Mouse (Mus musculus): ENCODE data around the gene Krt88. TPM values are rescaled to one million over a fixed set of nuclear protein-coding genes. Genes with fewer than 3 reads are reported as not detected.

Krt88 gene
- not detected in 2 replicates for polyA plus RNA-seq (2012; rRNA removed)

- TF ChIP-seq CTCF (IDR thresholded peaks at IDR 0.05; ENCODE audit: extremely low read depth, insufficient read depth, insufficient read length, insufficient replicate concordance) (no peak), POLR2A (IDR thresholded peaks at IDR 0.05; ENCODE audit: low read depth, low read length) (no peak)
- DNase-seq (ENCODE audit: low read depth in 1 of 2, low spot score in 2 of 2), result no peak
- Histone ChIP-seq H3K27ac (ENCODE audit: insufficient read depth, low read length) (no peak within 1 kb of the TSS), H3K36me3 (ENCODE audit: control insufficient read depth, insufficient read depth, low read length) (no peaks in the 10 kb centered on the region), H3K4me1 (ENCODE audit: control insufficient read depth, insufficient read depth, insufficient read length) (no peaks in the 10 kb centered on the region), H3K27me3 (ENCODE audit: control insufficient read depth, insufficient read depth, low read length) (no peaks in the 10 kb centered on the region), H3K4me3 (ENCODE audit: extremely low read depth, insufficient read depth, insufficient read length) (no peak within 1 kb of the TSS)
- WGBS, result 67% methylated on average over 2 of the region's 2 CpGs
Measured at GRCm38 (mm10) chr15:101447444-101447843, at the start of gene Krt88. Gene Krt88, plus strand, starts transcription at chr15:101447744.

- Histone ChIP-seq H3K4me1 (ENCODE audit: control insufficient read depth, insufficient read depth, insufficient read length) (no peaks in the 10 kb centered on the region), H3K27ac (ENCODE audit: insufficient read depth, low read length) (no peak overlapping the region), H3K4me3 (ENCODE audit: extremely low read depth, insufficient read depth, insufficient read length) (no peak overlapping the region), H3K27me3 (ENCODE audit: control insufficient read depth, insufficient read depth, low read length) (no peaks in the 10 kb centered on the region), H3K36me3 (ENCODE audit: control insufficient read depth, insufficient read depth, low read length) (no peaks in the 10 kb centered on the region)
- no peak for TF ChIP-seq POLR2A (IDR thresholded peaks at IDR 0.05; ENCODE audit: low read depth, low read length)
- TF ChIP-seq CTCF (IDR thresholded peaks at IDR 0.05; ENCODE audit: extremely low read depth, insufficient read depth, insufficient read length, insufficient replicate concordance), result no peak
- 77% methylated on average over 8 of the region's 8 CpGs for WGBS
- DNase-seq (ENCODE audit: low read depth in 1 of 2, low spot score in 2 of 2), result no peak
Measured at GRCm38 (mm10) chr15:101398269-101398668, 49.3 kb upstream of the Krt88 start.

GRCm38 (mm10) chr15:101410775-101411174, 36.8 kb upstream of the Krt88 start, which contains the start of gene Krt7:
Gene Krt7, plus strand, starts transcription at chr15:101411043.
- Histone ChIP-seq H3K27me3 (ENCODE audit: control insufficient read depth, insufficient read depth, low read length) (no peaks in the 10 kb centered on the region), H3K36me3 (ENCODE audit: control insufficient read depth, insufficient read depth, low read length) (no peaks in the 10 kb centered on the region), H3K4me1 (ENCODE audit: control insufficient read depth, insufficient read depth, insufficient read length) (no peaks in the 10 kb centered on the region), H3K27ac (ENCODE audit: insufficient read depth, low read length) (no peak within 1 kb of the TSS), H3K4me3 (ENCODE audit: extremely low read depth, insufficient read depth, insufficient read length) (no peak within 1 kb of the TSS)
- TF ChIP-seq POLR2A (IDR thresholded peaks at IDR 0.05; ENCODE audit: low read depth, low read length), result no peak
- no peak for TF ChIP-seq CTCF (IDR thresholded peaks at IDR 0.05; ENCODE audit: extremely low read depth, insufficient read depth, insufficient read length, insufficient replicate concordance)
- DNase-seq (ENCODE audit: low read depth in 1 of 2, low spot score in 2 of 2), result no peak
- 12% methylated on average over 2 of the region's 2 CpGs for WGBS

DNA sequence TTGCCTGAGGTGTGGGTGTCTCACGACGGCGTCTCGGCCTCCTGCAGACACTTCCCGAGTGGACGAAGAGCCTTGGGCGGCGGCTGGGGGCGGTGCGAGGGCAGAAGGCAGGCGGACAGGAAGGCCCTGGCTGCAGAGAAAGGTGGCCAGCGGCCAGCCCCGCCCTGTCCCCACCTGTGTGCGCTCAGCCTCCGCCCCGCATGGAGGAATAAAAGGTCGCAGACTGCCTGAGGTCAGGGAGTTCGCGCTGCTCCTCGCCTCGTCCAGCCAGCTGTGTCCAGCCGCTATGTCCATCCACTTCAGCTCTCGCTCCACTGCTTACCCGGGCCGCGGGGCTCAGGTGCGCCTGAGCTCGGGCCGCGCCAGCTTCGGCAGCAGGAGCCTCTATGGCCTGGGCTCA, 35.4 kb upstream of the Krt88 start:
- Histone ChIP-seq H3K27ac (ENCODE audit: insufficient read depth, low read length) (no peak overlapping the region), H3K27me3 (ENCODE audit: control insufficient read depth, insufficient read depth, low read length) (no peaks in the 10 kb centered on the region), H3K4me3 (ENCODE audit: extremely low read depth, insufficient read depth, insufficient read length) (no peak overlapping the region), H3K4me1 (ENCODE audit: control insufficient read depth, insufficient read depth, insufficient read length) (no peaks in the 10 kb centered on the region), H3K36me3 (ENCODE audit: control insufficient read depth, insufficient read depth, low read length) (no peaks in the 10 kb centered on the region)
- no peak for TF ChIP-seq CTCF (IDR thresholded peaks at IDR 0.05; ENCODE audit: extremely low read depth, insufficient read depth, insufficient read length, insufficient replicate concordance)
- TF ChIP-seq POLR2A (IDR thresholded peaks at IDR 0.05; ENCODE audit: low read depth, low read length), result no peak
- DNase-seq (ENCODE audit: low read depth in 1 of 2, low spot score in 2 of 2), result no peak
- WGBS, result 88% methylated on average over 31 of the region's 31 CpGs

- WGBS, result 45% methylated on average over 7 of the region's 7 CpGs
- Histone ChIP-seq H3K4me1 (ENCODE audit: control insufficient read depth, insufficient read depth, insufficient read length) (no peaks in the 10 kb centered on the region), H3K27ac (ENCODE audit: insufficient read depth, low read length) (no peak overlapping the region), H3K4me3 (ENCODE audit: extremely low read depth, insufficient read depth, insufficient read length) (no peak overlapping the region), H3K36me3 (ENCODE audit: control insufficient read depth, insufficient read depth, low read length) (no peaks in the 10 kb centered on the region), H3K27me3 (ENCODE audit: control insufficient read depth, insufficient read depth, low read length) (no peaks in the 10 kb centered on the region)
- no peak for DNase-seq (ENCODE audit: low read depth in 1 of 2, low spot score in 2 of 2)
- TF ChIP-seq POLR2A (IDR thresholded peaks at IDR 0.05; ENCODE audit: low read depth, low read length) (no peak), CTCF (IDR thresholded peaks at IDR 0.05; ENCODE audit: extremely low read depth, insufficient read depth, insufficient read length, insufficient replicate concordance) (no peak)
Measured at GRCm38 (mm10) chr15:101413916-101414635, 33.5 kb upstream of the Krt88 start.

GRCm38 (mm10) chr15:101414807-101415565, 32.6 kb upstream of the Krt88 start:
- no peak for DNase-seq (ENCODE audit: low read depth in 1 of 2, low spot score in 2 of 2)
- no peaks in the 10 kb centered on the region for H3K36me3 ChIP-seq (ENCODE audit: control insufficient read depth, insufficient read depth, low read length)
- no peak overlapping the region for H3K4me3 ChIP-seq (ENCODE audit: extremely low read depth, insufficient read depth, insufficient read length)
- no peaks in the 10 kb centered on the region for H3K27me3 ChIP-seq (ENCODE audit: control insufficient read depth, insufficient read depth, low read length)
- H3K4me1 ChIP-seq (ENCODE audit: control insufficient read depth, insufficient read depth, insufficient read length), result no peaks in the 10 kb centered on the region
- H3K27ac ChIP-seq (ENCODE audit: insufficient read depth, low read length), result no peak overlapping the region
- TF ChIP-seq POLR2A (IDR thresholded peaks at IDR 0.05; ENCODE audit: low read depth, low read length), result no peak
- no peak for TF ChIP-seq CTCF (IDR thresholded peaks at IDR 0.05; ENCODE audit: extremely low read depth, insufficient read depth, insufficient read length, insufficient replicate concordance)
- WGBS, result 61% methylated on average over 11 of the region's 11 CpGs
